Mouse (Mus musculus): ENCODE data around the gene Mrps26.
"Not testable (repeated sequence)": the region's sequence is repeated elsewhere in the genome, so short reads cannot be mapped to it uniquely, and the experiment has no call there.

Mrps26 gene

DNA sequence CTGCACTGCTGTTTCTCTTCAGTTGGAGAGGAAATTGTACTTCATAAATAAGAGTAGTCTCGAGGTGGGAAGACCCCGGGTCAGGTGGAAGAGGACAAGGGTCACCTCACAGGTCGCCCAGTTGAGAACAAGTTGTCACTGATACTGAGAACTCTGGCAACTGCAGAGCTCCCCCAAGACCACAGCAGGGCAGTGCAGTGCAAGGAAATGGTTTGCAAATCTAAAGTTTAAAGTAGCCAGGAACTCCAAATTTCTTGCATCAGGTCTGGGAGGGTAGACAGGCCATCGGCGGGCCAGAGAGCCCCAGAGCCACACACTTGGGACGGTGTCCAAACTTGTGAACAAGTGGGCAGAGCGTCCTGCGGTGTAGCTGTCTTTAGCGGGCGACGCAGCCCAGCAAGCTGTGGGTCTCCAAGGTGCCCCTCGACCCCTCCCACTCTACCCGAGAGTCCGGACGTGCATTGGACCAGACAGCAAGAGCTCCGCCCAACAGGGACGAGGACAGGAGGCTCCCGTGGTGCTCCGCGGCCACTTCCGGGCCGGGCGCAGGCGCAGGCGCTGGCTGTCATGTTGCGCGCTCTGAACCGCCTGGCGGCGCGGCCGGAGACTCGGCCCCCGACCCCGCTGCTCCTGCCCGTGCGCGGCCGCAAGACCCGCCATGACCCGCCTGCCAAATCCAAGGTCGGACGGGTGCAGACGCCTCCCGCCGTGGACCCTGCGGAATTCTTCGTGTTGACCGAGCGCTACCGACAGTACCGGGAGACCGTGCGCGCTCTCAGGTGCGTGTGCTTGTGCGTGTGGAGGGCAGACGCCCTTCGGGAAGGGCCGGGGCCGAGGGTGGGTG, at the start of gene Mrps26:
TSS of gene Mrps26 (plus strand) at position 531 of the 844 bp plus-strand sequence.
- in situ Hi-C loops (cut with MboI, MseI) = no loop called here

DNA sequence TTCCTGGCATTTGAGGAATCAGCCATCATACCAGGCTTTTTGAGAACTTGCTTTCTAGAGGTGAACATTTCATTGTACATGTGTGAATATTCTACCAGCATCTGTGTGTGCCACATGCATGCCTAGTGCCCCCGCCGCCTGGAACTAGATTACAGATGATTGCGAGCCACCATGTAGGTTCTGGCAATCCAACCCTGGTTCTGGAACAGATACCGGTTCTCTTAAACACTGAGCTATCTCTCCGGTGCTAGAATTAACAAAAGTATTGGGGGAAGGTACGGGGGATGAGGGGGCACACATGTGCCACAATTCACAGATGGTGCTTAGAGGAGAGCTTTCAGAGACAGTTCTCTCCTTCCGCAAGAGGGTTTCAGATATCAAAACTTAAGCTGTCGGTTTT, 49.6 kb upstream of the Mrps26 start:
- in situ Hi-C loops (cut with MboI, MseI) = no loop called here

DNA sequence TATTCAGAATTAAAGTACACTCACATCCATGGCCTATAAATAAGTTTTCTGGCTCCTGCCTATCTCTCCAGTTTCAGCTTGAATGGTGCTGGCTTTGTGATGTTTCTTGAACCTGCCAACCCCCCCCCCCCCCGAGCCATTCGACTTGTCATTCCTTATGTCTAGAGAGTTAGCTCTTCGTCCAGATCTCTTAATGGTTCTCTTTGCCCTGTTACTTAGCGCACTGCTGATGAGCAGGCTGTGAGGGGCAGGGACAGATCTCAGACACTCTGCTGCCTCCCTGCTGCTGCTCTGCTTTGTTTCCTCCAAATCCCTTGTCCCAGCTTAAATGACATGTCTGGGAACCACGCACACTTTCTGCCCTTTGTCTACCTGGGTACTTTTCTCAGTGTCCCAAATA, 47.8 kb upstream of the Mrps26 start:
- in situ Hi-C loops (cut with MboI, MseI) = no loop called here

DNA sequence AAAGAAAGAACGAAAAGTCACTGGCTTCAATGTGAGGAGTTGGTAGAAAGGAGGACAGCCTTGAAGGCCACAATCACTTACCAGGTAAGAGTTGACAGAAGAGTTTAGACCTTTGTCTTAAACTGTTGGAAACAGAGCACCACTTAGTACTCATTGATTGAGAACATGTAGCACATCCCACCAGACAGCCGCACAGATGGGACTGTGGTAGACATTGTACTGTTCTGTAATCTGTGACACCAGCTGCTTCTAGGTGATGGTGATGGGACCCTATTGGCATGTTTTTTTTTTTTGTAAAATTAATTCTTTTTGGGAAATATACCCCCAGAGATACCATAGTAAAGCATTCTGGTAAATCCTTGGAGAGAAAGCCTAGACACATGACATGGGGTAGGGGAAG, 41.6 kb upstream of the Mrps26 start:
- in situ Hi-C loops (cut with MboI, MseI) = no loop called here

DNA sequence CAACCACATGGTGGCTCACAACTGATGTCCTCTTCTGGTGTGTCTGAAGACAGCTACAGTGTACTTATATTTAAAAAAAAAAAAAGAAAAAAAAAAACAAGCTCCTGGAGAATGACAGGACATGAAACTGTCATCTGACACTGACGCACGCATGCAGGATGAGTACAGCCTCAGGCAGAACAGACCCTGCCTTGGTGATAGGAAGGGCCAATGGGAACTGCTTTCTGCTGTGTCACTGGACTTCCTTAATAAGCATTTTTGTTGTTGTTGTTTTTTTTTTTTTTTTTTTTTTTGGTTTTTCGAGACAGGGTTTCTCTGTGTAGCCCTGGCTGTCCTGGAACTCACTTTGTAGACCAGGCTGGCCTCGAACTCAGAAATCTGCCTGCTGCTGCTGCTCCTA, 38.1 kb upstream of the Mrps26 start:
- in situ Hi-C loops (cut with MboI, MseI) = not testable (repeated sequence)

DNA sequence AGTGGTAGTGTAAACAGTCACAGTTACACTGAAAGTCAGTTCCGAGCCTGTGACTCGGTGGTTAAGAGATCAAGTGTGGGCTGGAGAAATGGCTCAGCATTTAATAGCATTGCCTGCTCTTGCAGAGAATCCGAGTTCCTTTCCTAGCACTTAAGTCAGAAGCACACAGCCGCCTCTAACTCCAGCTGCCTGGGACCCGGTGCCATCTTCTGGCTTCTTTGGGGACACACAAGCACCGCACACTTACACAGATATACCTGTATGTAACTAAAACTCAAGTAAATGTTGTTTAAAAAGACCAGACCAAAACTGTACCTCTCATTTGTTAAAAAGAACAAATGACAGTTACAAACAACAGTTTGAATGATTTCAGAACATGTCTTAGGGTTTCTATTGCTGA, 35.1 kb upstream of the Mrps26 start:
- in situ Hi-C loops (cut with MboI, MseI) = no loop called here

DNA sequence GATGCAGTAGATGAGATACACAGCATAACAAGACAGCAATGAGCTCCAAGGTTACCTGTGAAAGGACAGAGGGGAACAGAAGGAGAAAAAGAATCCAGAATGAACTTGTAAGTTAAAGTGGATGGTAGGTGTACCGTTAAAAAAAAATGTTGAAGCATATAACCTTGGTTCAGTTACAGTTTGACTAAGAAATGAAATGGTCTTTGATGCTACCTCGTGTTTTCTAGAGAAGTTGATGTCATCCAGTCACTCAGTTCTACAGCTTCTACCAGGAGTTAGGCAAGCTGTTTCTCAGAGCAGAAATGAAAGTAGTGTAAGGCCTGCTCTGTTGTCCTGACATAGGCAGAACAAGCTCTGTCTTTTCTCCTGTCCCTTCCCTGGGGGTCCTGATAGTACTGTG, 34.3 kb upstream of the Mrps26 start:
- in situ Hi-C loops (cut with MboI, MseI) = no loop called here

DNA sequence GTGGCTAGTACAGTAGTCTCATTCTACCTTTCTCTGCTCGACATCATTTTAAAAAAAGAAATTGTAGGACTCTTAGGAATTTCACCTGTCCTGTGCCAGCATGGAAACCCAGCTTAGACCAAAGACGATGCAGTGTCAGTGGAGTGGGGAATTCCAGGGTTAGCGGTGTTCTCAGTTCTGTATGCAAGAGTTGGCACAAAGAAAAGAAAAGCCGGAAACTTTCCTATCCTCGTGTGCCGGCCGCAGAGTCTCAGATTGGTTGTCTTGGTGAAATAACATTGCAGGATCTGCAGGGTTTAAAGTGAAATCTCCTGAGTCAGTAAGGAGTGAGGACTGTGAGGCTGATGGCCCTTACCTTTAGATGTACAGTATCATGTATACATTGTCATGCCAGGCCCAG, 33.6 kb upstream of the Mrps26 start:
- in situ Hi-C loops (cut with MboI, MseI) = no loop called here

DNA sequence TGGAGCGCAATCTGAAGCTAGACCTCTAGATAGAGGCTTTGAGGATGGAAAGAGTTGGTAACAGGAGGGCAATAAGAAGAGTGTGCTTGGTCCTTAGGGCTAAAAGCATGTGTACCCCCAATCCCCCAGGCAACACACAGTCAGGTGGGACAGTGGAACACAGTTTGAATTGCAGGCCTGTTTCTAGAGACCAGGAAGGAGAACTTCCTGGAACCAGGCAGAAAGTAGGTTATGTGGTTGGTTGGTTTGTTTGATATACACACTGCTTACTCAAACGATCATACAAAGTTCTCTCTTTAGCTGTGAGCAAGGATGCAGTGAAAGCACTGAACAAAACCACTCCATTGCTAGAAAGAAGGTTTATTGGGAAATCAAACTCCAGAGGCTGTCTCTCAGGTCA, 31.3 kb upstream of the Mrps26 start:
- in situ Hi-C loops (cut with MboI, MseI) = no loop called here

DNA sequence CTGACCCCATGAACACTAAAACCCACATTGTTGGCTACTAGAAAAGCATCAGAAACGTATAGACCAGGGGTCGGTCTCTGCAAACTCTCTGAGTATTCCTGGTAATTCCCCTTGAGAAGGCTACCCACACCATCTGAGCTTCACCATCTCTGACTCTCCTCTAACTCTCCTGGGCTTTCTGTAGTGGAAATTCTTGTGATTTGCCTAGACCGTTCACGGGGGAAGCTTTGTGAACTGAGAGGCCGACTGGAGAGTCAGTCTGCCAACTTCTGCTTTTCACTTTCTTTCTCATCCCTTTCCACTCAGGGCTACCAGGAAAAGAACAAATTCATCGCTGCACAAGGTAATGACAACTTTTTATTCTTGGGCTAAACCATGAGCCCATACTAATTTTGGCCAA, 28.5 kb upstream of the Mrps26 start:
- in situ Hi-C loops (cut with MboI, MseI) = no loop called here

DNA sequence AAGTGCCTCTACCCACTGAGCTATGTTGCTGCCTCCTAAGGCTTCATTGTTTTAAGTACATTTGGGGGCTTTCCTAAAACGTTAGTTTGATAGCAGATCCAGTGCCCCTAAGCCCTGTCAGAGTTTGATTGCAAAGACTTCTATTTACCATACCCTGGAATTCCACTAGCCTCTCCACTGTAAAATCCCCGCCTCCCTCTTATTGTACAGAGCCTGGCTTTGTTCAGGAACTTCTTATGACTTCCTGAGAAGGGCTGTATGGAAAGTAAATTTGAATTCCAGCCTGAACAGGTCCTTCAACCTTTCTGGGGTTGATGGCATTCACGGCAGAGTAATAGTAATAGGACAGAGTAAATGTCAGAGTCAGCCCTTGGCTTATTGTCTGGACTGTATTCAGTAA, 26.7 kb upstream of the Mrps26 start:
- in situ Hi-C loops (cut with MboI, MseI) = no loop called here

DNA sequence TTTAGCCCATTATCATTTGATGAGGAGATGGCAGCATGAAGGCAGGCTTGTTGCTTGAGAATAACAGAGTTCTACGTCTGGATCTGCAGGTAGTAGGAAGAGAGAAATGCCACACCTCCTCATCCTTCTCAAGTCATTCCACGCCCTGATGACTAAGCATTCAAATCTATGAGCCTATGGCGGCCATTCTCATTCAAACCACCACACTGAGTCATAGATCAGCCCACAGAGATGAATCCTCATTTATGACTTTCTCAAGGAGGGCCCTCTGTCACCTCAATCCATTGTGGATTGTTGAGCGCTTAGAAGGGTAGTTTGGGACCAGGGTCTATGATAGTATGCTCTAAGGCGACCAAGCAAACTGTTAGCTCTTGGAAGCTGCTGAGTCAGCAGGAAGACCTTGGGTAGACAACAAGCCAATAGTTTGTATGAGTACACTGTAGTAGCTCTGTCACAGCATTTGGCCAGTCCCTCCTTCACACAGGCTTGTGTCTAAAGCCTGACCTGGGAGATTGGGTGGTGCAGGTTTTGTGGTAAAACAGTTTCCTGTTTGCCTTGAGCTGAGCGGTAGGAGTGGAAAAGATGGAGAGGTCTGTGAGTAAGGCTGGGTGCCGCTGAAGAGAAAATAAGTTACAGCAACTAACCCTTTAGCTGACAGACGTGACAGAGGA, 24.5 kb upstream of the Mrps26 start:
- in situ Hi-C loops (cut with MboI, MseI) = no loop called here

DNA sequence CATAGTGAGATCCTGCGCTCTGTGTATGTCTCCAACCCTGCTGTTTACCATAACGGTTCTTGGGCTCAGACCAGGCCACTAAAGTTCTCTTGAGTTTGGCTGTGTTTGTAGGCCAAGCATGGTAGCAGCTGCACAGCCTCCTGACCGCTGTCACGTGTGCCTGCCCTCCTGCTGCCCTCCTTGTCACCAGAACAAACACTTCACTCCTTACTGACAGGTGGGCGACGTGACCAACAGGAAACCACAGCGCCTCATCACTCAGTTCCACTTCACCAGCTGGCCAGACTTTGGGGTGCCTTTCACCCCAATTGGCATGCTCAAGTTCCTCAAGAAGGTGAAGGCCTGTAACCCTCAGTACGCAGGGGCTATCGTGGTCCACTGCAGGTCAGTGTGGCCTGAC, 23.3 kb upstream of the Mrps26 start:
- in situ Hi-C loops (cut with MboI, MseI) = no loop called here

DNA sequence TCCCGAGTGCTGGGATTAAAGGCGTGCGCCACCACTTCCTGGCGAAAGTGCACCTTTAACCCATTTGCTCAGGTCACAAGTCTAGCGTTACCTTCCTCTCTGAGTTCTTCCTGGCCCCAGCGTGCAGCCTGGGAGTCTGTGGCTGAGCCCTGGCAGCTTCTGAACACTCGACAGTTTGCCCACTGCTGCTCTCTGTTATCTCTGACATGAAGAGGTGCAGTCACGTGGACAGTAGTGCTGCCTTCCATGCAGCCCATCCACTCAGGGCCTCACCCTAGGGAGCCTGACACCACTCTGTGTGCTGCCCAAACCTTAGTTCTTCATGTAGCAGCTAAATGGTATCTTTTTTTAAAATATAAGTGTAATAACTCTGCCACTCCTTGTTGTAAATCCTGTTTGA, 16.6 kb upstream of the Mrps26 start:
- in situ Hi-C loops (cut with MboI, MseI) = no loop called here

DNA sequence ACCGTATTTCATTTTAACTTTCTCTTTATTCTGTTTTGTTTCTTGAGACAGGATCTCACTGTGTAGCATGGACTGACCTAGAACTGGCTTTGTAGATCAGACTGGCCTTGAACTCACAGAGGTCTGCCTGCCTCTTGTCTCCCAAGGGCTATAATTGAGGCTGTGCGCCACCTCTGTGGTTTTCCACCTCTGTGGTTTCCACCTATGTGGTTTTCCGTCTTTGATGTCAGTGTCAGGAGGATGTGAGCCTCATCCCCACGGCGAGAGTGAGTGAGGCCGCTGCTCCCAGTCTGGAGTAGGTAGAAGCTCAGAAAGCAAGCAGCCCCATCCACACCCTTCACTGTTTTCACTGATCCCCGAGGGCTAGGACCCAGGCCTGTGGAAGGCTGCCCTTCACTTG, 8.7 kb upstream of the Mrps26 start:
- in situ Hi-C loops (cut with MboI, MseI) = no loop called here

DNA sequence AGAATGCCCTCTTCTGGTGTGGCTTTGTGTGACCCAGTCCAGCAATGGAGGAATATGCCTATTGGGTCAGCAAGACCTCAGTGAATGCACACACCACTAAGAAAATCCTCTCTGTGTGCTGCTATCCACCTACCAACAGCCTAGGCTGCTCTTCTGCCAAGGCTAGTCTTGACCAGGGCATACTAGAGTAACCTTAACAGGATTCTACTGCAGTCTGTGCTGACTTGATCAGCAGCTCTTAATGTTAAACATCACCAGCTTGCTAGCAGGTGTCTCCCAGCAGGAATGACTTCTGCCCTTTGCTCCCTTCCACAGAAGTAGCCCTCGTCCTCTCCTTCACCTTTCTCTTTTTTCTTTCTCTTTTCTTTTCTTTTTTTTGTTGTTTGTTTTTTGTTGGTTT, 7.2 kb upstream of the Mrps26 start:
- in situ Hi-C loops (cut with MboI, MseI) = no loop called here

DNA sequence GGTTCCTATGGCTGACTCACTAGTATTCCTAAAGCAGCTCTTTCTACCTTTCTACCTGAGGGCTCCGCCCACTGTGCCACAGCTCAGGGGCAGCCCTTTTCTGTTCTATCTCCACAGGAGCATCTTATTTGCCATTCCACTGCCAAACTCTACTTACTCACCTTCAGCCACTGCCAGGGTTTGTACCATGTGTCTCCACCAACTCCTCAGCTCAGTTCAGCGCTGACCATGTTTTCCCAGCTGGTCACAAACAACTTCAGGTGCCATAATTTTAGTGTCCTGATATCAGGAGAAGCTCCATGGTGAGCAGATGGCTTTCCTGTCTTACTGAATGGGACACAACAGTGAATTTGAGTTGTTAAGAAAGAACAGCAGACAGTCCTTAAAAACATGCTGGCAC, 6.1 kb upstream of the Mrps26 start:
- in situ Hi-C loops (cut with MboI, MseI) = no loop called here

DNA sequence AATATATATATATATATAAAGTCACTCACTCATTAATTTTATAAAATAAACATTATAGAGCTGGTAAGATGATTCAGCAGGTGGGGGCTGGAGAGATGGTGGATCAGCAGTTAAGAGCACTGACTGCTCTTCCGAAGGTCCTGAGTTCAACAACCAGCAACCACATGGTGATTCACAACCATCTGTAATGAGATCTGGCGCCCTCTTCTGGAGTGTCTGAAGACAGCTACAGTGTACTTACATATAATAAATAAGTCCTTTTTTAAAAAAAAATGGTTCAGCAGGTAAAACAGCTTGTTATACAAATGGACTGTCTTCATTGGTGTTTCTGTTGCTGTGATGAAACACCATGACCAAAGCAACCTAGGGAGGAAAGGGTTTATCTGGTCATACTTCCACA, 5.5 kb upstream of the Mrps26 start:
- in situ Hi-C loops (cut with MboI, MseI) = no loop called here

DNA sequence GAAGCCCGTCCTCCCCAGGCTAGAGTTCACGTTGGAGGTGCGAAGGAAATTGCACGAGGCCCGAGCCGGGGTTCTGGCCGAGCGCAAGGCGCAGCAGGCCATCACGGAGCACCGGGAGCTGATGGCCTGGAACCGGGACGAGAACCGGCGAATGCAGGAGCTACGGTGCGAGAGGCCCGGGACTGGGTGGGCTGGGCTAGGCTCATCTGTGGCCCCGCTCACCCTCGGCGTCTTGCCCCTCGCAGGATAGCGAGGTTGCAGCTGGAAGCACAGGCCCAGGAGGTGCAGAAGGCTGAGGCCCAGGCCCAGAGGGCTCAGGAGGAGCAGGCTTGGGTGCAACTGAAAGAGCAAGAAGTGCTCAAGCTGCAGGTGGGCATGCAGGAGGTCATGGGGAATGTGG, 521 bp downstream of the Mrps26 start:
- in situ Hi-C loops (cut with MboI, MseI) = no loop called here

DNA sequence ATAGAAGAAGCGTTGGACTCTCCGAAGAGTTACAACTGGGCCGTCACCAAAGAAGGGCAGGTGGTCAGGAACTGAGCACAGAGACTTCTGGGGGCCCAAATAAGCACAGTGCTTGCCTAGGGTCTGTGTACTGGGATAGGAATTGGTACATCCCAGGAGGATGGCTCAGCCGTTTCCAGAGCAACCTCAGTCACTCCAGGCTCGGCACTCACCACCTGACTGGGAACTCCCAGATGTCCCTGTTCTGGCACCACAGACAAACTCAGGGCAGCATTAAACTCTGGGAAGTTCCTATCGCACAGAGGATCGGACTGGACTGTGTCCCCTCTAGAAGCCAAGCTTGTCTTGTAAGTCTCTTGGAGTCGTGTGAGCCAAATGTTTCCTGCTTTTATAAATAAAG, 1.4 kb downstream of the Mrps26 start:
- in situ Hi-C loops (cut with MboI, MseI) = no loop called here

DNA sequence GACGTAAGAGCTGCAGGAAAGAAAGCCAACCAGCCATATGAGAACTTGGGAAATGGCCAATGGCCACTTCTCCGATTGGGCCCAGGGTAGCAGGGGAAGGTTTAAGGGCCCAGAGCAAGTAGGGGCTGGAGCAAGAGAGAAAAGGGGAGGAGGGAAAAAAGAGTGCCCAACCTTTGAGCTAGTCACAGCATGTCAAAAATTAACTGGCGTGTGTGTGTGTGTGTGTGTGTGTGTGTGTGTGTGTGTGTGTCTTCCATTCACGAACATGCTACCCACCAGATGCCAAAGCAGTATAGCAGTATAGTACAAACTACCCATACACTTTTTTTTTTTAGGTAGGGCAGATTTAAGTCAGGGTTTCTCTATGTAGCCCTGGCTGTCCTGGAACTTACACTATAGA, 5.4 kb downstream of the Mrps26 start:
- in situ Hi-C loops (cut with MboI, MseI) = no loop called here

DNA sequence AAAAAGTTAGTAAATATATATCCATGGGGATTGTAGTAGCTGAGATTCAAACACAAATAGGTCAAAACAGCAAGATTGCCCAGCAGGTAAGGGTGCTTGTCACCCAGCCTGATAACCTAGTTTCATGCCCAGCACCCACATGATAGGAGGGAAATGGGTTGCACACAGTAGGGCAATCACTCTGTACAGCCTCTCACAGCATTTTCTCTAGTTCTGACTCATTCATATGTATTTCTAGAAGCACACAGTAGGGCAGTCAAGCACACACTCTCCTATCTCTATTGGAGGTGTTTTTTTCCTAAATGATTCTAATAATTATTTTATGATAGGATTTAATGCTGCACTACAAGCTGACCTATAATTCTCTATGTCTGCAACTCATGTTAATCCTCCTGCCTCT, 6.4 kb downstream of the Mrps26 start:
- in situ Hi-C loops (cut with MboI, MseI) = no loop called here

DNA sequence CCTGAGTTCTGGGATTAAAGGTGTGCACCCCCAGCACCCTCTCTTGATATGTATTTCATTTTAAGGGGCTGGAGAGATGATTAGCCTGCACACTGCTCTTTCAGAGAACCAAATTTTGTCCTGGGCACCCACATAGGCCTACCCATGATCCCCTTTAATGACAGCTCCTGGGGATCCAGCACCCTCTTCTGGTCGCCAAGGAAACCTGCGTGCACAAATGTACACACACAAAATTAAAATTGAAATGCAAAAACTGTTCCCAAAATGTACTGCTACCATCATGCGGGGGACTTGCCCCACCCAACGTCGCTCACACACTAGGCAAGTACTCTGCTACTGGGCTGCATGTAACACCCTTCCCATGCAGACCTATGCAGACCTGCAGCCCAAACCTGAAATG, 11.4 kb downstream of the Mrps26 start:
- in situ Hi-C loops (cut with MboI, MseI) = no loop called here

DNA sequence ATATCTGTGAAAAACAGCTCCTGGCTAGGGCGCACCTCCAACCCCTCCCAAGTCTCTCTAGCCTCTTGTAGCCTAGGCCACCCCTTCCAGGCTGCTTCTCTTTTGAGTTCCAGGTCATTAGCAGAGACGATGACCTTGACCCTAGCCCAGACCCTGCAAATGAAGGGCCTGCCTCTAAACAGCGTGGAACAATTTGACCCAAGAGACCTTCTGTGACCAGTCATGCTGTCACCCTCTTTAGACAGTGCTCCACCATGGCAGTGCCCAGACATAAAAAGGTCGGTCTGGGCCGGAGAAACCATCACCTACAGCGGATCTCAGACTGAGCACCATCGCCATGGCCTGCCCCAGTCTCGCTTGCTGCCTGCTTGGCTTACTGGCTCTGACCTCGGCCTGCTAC, 12.3 kb downstream of the Mrps26 start, which contains the start of gene Oxt:
TSS of gene Oxt (plus strand) at position 301 of the 400 bp plus-strand sequence.
- in situ Hi-C loops (cut with MboI, MseI) = no loop called here
